Mouse (Mus musculus): ENCODE measurements at regions not wholly inside any gene's neighbourhood (a gene's known extent, or its start where the extent isn't known, plus 50 kb on each side); places are given as distances from the start of the nearest gene placed in this dataset.

DNA sequence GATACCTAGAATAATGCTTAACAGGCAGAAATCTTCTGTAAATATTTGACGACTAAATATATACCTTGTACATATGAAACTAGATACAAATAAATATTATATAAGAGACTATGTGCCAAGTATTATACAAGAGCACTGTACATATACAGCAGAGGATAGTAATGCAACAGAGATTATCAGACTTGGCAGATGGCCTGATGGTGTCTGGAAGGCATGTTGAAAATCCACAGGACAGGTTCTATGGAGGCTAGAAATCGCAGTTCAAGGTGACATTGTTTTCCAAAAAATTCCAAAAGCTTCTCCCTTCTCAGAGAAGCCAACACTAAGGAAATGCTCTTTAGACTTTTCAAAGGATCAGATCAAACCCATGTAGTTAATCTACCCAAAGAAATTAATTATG is 126.9 kb upstream of the Mrps30 start:
- Histone ChIP-seq H3K36me3 (ENCODE audit: control insufficient read depth, insufficient read depth, low read length) (no peaks in the 10 kb centered on the region), H3K27me3 (ENCODE audit: control insufficient read depth, insufficient read depth, low read depth, low read length) (no peaks in the 10 kb centered on the region), H3K4me2 (ENCODE audit: low read depth, low read length) (no peak overlapping the region), H3K4me3 (ENCODE audit: low read length) (no peak overlapping the region), H3K9ac (ENCODE audit: low read length) (no peak overlapping the region), H3K4me1 (replicated peaks; ENCODE audit: control insufficient read depth, insufficient read depth, low read length) (no peaks in the 10 kb centered on the region), H3K9me3 (ENCODE audit: control insufficient read depth, low read length) (no peaks in the 10 kb centered on the region), H3K27ac (ENCODE audit: low read length) (no peak overlapping the region)
- ATAC-seq (ENCODE audit: low read depth) = no peak
- 70% methylated on average over 2 of the region's 2 CpGs for WGBS

DNA sequence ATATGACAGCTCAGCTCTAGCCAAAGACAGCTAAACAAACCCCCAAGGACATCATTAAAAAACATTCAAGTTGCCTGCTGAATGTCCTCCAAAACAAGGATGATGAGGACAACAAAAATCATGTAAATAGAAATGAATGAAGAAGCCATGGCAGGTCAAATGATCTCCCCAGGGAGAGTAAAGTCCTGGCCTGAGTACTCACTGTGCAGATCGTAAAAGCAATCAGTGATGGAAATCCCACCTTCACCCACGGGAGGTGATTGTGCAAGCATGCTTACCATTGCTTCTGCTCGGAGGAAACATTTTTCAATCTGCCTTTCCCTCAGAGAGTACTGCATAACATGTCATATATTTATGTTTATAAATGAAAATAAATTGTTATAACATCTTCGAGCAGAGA is 119.1 kb upstream of the Mrps30 start:
- Histone ChIP-seq H3K4me1 (replicated peaks; ENCODE audit: control insufficient read depth, insufficient read depth, low read length) (no peaks in the 10 kb centered on the region), H3K4me3 (ENCODE audit: low read length) (no peak overlapping the region), H3K9ac (ENCODE audit: low read length) (no peak overlapping the region), H3K36me3 (ENCODE audit: control insufficient read depth, insufficient read depth, low read length) (no peaks in the 10 kb centered on the region), H3K27me3 (ENCODE audit: control insufficient read depth, insufficient read depth, low read depth, low read length) (no peaks in the 10 kb centered on the region), H3K27ac (ENCODE audit: low read length) (no peak overlapping the region), H3K4me2 (ENCODE audit: low read depth, low read length) (no peak overlapping the region), H3K9me3 (ENCODE audit: control insufficient read depth, low read length) (no peaks in the 10 kb centered on the region)
- 56% methylated on average over 4 of the region's 4 CpGs for WGBS
- no peak for ATAC-seq (ENCODE audit: low read depth)

DNA sequence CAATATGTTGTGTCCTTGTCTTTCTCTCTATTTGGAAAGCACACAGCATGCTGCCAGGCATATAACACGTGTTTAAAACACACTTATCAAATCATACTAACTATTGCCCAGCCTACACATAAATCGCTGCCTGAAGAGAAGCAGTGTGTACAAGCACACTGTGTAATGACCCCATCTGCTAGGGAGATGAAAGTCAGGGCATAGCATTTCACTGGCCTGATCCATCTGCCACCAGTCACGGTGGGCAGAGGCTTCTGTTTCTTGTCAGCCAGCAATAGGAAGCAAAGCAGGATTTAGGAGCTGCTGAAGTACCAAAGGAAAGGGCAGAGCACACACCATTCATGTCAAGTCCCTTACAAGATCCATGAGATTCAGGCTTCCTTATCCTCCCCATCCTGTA is 103.6 kb upstream of the Mrps30 start:
- Histone ChIP-seq H3K27ac (ENCODE audit: low read length) (no peak overlapping the region), H3K36me3 (ENCODE audit: control insufficient read depth, insufficient read depth, low read length) (no peaks in the 10 kb centered on the region), H3K9ac (ENCODE audit: low read length) (no peak overlapping the region), H3K4me3 (ENCODE audit: low read length) (no peak overlapping the region), H3K9me3 (ENCODE audit: control insufficient read depth, low read length) (no peaks in the 10 kb centered on the region), H3K4me1 (replicated peaks; ENCODE audit: control insufficient read depth, insufficient read depth, low read length) (no peaks in the 10 kb centered on the region), H3K4me2 (ENCODE audit: low read depth, low read length) (no peak overlapping the region), H3K27me3 (ENCODE audit: control insufficient read depth, insufficient read depth, low read depth, low read length) (no peaks in the 10 kb centered on the region)
- ATAC-seq (ENCODE audit: low read depth) = no peak
- 42% methylated on average over 3 of the region's 3 CpGs for WGBS

DNA sequence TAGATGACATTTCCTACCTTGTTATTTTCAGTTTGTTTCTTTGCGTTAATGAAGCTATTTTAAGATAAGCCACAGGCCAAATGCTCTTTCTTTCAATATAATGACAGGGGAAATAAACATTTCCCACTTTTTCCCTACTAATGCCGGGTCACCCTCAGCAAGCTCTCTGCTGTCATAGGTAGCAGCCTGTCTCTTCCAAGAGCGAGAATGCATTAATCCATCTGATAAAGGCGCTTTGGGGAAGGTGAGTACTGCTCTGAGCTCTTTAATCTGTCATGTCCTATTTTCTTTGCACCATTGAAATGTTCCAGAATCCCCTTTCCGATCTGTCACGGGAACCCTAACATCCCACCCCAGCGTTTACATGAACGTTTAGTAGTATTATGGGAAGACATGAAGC is 96.0 kb upstream of the Mrps30 start:
- no peaks in the 10 kb centered on the region for H3K4me1 ChIP-seq (replicated peaks; ENCODE audit: control insufficient read depth, insufficient read depth, low read length)
- no peak overlapping the region for H3K4me3 ChIP-seq (ENCODE audit: low read length)
- no peak overlapping the region for H3K27ac ChIP-seq (ENCODE audit: low read length)
- H3K9me3 ChIP-seq (ENCODE audit: control insufficient read depth, low read length) = no peaks in the 10 kb centered on the region
- no peak overlapping the region for H3K9ac ChIP-seq (ENCODE audit: low read length)
- H3K4me2 ChIP-seq (ENCODE audit: low read depth, low read length) = no peak overlapping the region
- no peak for ATAC-seq (ENCODE audit: low read depth)
- no peaks in the 10 kb centered on the region for H3K36me3 ChIP-seq (ENCODE audit: control insufficient read depth, insufficient read depth, low read length)
- H3K27me3 ChIP-seq (ENCODE audit: control insufficient read depth, insufficient read depth, low read depth, low read length) = no peaks in the 10 kb centered on the region
- 35% methylated on average over 8 of the region's 8 CpGs for WGBS

DNA sequence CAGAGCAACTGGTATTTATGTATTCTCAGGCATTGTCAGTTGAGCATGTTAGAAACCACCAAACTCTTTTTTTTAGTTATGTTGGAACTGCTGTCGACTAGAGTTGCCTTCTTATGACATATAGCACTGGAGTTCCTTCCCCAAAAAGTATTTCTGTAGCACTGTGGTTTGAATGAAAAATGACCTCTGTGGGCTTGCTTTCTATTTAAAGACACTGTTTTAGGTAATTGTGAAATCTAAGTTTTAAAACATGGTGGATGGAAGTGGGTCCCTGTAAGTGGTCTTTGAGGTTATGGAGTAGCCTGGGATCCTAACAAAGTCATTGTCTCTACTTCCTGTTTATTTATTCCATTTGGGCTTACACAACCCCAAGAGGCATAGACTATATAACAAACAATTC is 93.2 kb upstream of the Mrps30 start:
- no peaks in the 10 kb centered on the region for H3K4me1 ChIP-seq (replicated peaks; ENCODE audit: control insufficient read depth, insufficient read depth, low read length)
- H3K4me3 ChIP-seq (ENCODE audit: low read length) = no peak overlapping the region
- no peak overlapping the region for H3K27ac ChIP-seq (ENCODE audit: low read length)
- WGBS = 78% methylated on average over 1 of the region's 1 CpGs
- no peak overlapping the region for H3K9ac ChIP-seq (ENCODE audit: low read length)
- no peaks in the 10 kb centered on the region for H3K9me3 ChIP-seq (ENCODE audit: control insufficient read depth, low read length)
- no peaks in the 10 kb centered on the region for H3K27me3 ChIP-seq (ENCODE audit: control insufficient read depth, insufficient read depth, low read depth, low read length)
- H3K4me2 ChIP-seq (ENCODE audit: low read depth, low read length) = no peak overlapping the region
- ATAC-seq (ENCODE audit: low read depth) = no peak
- no peaks in the 10 kb centered on the region for H3K36me3 ChIP-seq (ENCODE audit: control insufficient read depth, insufficient read depth, low read length)

DNA sequence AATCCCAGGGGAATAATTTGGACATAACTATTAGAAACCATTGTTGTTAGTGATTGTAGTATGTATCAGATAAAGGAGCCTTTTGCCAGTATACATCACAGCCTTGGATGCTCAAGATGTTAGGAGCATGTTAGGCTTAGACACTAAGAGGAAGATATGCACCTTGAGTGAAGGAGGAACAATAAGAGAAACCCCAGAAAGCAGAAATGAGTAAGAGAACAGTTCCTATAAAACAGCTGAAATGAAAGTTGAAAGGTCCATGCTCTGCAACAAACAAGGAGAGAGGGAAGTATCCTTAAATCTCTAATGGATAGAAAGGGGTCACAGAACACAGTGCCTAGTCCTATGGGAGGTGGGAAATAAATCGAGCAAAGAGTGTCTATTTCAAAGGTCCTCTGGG is 91.4 kb upstream of the Mrps30 start:
- no peaks in the 10 kb centered on the region for H3K36me3 ChIP-seq (ENCODE audit: control insufficient read depth, insufficient read depth, low read length)
- no peak overlapping the region for H3K27ac ChIP-seq (ENCODE audit: low read length)
- H3K9me3 ChIP-seq (ENCODE audit: control insufficient read depth, low read length) = no peaks in the 10 kb centered on the region
- H3K27me3 ChIP-seq (ENCODE audit: control insufficient read depth, insufficient read depth, low read depth, low read length) = no peaks in the 10 kb centered on the region
- H3K4me2 ChIP-seq (ENCODE audit: low read depth, low read length) = no peak overlapping the region
- 69% methylated on average over 1 of the region's 1 CpGs for WGBS
- no peak overlapping the region for H3K9ac ChIP-seq (ENCODE audit: low read length)
- no peaks in the 10 kb centered on the region for H3K4me1 ChIP-seq (replicated peaks; ENCODE audit: control insufficient read depth, insufficient read depth, low read length)
- no peak for ATAC-seq (ENCODE audit: low read depth)
- no peak overlapping the region for H3K4me3 ChIP-seq (ENCODE audit: low read length)

DNA sequence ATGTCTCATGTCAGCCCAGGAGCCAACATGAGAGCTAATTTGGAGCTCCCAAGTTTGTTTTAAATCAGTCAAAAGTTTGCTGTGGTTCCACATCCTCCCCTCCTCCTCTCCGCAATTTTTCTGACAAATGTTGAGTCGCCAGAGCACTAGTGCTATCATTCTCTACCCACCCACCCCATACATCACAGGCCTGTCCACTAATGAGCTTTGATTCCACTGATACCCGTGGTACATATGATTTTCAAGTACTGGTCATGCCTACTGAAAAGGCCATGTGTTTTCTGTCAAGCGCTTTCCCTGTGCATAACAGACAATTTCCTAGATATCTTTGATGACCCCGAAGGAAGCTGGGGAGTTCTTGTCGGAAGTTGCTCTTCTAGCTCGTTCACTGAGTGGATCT is 85.5 kb upstream of the Mrps30 start:
- Histone ChIP-seq H3K27ac (ENCODE audit: low read length) (no peak overlapping the region), H3K9me3 (ENCODE audit: control insufficient read depth, low read length) (no peaks in the 10 kb centered on the region), H3K4me2 (ENCODE audit: low read depth, low read length) (no peak overlapping the region), H3K27me3 (ENCODE audit: control insufficient read depth, insufficient read depth, low read depth, low read length) (no peaks in the 10 kb centered on the region), H3K9ac (ENCODE audit: low read length) (no peak overlapping the region), H3K4me3 (ENCODE audit: low read length) (no peak overlapping the region), H3K36me3 (ENCODE audit: control insufficient read depth, insufficient read depth, low read length) (no peaks in the 10 kb centered on the region), H3K4me1 (replicated peaks; ENCODE audit: control insufficient read depth, insufficient read depth, low read length) (no peaks in the 10 kb centered on the region)
- no peak for ATAC-seq (ENCODE audit: low read depth)
- WGBS = 32% methylated on average over 7 of the region's 7 CpGs

DNA sequence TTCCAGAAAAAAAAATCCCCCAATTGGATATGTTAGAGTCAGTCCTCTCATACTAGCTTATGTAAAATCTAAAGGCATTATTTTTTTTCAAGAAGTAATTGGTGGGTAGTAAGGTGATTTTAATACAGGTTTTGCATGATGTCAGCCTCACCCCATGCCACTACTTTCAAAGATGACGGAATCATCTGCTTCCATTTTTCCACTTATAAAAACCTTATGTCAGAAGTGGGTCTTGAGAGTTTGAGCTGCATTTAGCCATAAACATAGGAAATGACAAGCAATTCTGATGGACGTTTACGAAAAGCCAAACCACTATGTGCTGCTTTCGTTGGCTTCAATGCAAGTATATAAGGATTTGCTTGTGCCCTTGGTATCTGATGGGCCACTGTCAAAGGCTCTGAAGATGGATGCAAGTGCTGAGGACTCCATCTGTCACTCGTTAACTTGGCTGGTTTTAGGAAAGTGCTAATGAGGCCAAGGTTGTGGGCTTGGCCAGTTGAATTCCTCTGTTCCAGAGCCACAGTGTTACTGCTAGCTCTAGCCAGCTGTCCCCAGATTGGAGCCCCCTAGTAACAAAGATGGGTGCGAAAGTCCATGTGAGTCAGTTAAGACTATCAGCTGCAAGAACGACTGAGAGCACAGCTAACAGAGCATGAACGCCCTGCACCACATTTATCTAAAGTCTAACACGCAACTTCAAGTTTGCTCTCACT is 72.8 kb upstream of the Mrps30 start:
- ATAC-seq (ENCODE audit: low read depth) = no peak
- Histone ChIP-seq H3K4me2 (ENCODE audit: low read depth, low read length) (no peak overlapping the region), H3K36me3 (ENCODE audit: control insufficient read depth, insufficient read depth, low read length) (no peaks in the 10 kb centered on the region), H3K9me3 (ENCODE audit: control insufficient read depth, low read length) (no peaks in the 10 kb centered on the region), H3K27ac (ENCODE audit: low read length) (no peak overlapping the region), H3K4me1 (replicated peaks; ENCODE audit: control insufficient read depth, insufficient read depth, low read length) (no peaks in the 10 kb centered on the region), H3K27me3 (ENCODE audit: control insufficient read depth, insufficient read depth, low read depth, low read length) (no peaks in the 10 kb centered on the region), H3K4me3 (ENCODE audit: low read length) (no peak overlapping the region), H3K9ac (ENCODE audit: low read length) (no peak overlapping the region)
- 66% methylated on average over 9 of the region's 9 CpGs for WGBS

DNA sequence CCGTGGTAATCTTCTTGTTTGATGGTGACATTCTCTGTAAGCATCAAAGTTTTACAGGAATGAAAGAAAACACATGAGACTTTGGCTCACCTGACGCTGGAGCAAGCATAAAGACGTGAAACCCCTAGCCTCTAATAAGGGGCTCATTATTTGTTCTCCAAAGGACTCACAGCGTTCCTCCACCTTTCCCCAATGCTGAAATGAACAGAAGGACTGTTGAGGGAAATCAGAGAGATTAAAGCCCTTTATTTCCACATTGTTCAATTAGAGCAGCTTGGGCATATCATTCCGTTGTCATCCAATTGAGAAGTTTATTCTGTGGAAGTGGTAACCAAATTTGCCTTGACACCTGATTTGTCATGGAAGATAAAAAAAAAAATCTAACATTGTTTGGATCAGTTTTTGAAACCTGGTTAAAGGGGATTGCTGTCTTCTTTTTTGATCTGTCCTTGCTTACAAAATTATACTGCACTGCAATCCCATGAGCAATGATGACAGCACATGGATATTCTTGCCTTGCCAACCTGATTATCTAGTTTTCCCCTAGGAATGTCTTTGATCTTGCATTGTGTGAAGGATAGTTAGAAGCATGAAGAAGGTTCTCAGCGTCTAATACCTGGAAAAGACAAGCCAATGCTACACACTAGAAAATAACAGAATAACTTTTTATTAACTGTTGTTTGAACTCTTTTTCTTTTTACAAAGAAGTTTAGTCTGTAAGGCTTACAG is 62.1 kb upstream of the Mrps30 start:
- ATAC-seq (ENCODE audit: low read depth) = no peak
- H3K27me3 ChIP-seq (ENCODE audit: control insufficient read depth, insufficient read depth, low read depth, low read length) = no peaks in the 10 kb centered on the region
- no peak overlapping the region for H3K4me3 ChIP-seq (ENCODE audit: low read length)
- H3K9me3 ChIP-seq (ENCODE audit: control insufficient read depth, low read length) = no peaks in the 10 kb centered on the region
- WGBS = 50% methylated on average over 6 of the region's 6 CpGs
- H3K27ac ChIP-seq (ENCODE audit: low read length) = no peak overlapping the region
- no peak overlapping the region for H3K4me2 ChIP-seq (ENCODE audit: low read depth, low read length)
- no peaks in the 10 kb centered on the region for H3K4me1 ChIP-seq (replicated peaks; ENCODE audit: control insufficient read depth, insufficient read depth, low read length)
- no peak overlapping the region for H3K9ac ChIP-seq (ENCODE audit: low read length)
- H3K36me3 ChIP-seq (ENCODE audit: control insufficient read depth, insufficient read depth, low read length) = no peaks in the 10 kb centered on the region

All from lung, embryonic 16.5 days (tissue).